Mouse (Mus musculus): ENCODE measurements around the gene Cacybp.

Cacybp gene

DNA sequence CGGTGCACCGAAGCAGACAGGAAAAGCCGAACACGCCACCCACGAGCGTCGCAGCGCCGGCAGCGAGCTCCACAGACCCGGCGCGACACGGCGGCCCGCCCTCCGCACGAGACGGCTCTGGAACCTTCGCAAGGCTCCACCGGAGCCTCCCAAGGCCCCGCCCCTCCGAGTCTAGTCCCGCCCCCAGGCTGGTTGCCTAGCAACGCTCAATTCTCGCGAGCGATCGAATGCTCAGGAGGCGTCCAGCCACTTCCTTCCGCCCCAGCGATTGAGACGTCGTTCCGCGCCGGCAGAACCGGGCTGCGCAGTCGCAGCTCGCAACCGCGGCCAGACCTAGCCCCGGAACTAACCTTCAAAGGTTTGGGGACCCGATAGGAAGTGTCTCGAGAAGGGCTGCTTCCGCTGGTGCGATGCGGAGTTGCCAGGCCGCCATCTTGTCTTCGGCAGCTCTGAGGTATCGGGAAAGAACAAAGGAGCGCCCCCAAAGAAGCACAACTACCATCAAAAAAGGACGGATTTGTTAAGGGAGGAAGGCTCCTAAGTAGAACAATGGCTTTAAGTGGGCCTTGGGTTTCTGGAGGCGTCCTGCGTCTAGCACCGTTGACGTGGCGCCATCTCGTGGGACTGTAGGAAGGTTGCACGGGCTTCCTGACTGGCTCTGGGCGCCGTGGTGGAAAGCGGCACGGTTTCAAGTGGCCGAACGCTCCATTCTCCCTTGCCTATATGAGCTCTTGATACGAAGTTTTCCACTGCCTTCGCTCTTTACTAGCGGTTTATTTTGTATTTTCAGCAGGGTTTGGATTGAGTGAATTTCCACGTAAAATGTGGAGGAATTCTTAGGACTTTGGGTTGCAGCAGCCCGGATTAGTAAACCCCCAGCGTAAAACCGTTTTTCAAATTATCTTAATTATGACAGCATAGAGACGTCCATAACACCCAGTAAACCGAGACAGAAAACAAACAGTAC is at the start of gene Cacybp:
Cacybp (minus strand) TSS at position 173 of the 967 bp plus-strand sequence.
- DNase-seq (ENCODE audit: extremely low read depth, insufficient read length, low spot score) = peak; percentile 100

GRCm38 (mm10) chr1:160262415-160262814 is 49.7 kb upstream of the Cacybp start:
- peak; percentile 27 for DNase-seq (ENCODE audit: extremely low read depth, insufficient read length, low spot score)

- no peak for DNase-seq (ENCODE audit: extremely low read depth, insufficient read length, low spot score)
Observed at GRCm38 (mm10) chr1:160261849-160262248, 49.2 kb upstream of the Cacybp start.

- no peak for DNase-seq (ENCODE audit: extremely low read depth, insufficient read length, low spot score)
Observed at GRCm38 (mm10) chr1:160260605-160261004, 47.9 kb upstream of the Cacybp start.

DNA sequence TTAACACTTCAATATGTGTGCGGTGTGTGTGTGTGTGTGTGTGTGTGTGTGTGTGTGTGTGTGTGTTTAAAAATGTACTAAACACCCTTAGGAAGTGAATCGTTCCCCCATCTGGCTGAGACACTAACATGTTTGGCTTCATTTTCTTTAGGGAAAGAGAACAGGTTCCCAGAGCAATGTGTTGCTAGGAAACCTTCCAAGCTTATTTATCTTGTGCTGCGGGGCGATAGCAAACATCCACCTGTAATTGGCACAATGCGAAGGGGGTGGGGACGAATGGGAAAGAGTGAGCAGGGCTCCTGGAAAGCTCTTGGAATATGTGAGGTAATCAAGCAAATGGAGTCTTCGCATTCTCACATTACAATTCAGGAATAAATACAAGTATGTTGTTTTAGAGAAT is 47.2 kb upstream of the Cacybp start:
- DNase-seq (ENCODE audit: extremely low read depth, insufficient read length, low spot score) = no peak

- no peak for DNase-seq (ENCODE audit: extremely low read depth, insufficient read length, low spot score)
Observed at GRCm38 (mm10) chr1:160253108-160253507, 40.4 kb upstream of the Cacybp start.

GRCm38 (mm10) chr1:160251388-160252007 is 38.8 kb upstream of the Cacybp start:
- no peak for DNase-seq (ENCODE audit: extremely low read depth, insufficient read length, low spot score)

- no peak for DNase-seq (ENCODE audit: extremely low read depth, insufficient read length, low spot score)
Observed at GRCm38 (mm10) chr1:160250782-160251181, 38.1 kb upstream of the Cacybp start.

DNA sequence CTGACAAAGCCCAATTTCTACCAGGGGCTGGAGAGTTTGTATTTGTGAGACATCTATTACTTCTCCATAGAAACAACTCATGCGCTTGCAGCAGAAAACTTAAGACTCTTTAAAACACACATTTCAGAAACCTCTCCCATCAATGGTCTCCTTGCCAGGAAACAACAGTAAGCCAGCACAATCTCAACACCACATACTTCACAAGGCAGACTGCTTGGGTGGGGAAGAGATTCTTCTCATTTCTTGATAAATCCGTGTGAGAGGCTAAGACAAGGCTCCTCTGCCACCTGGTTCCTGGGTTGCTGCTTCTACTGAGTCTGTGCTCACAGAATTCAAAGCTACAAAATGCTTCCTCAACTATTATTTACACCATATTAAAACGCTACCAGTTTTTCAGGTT is 37.1 kb upstream of the Cacybp start:
- DNase-seq (ENCODE audit: extremely low read depth, insufficient read length, low spot score) = no peak

GRCm38 (mm10) chr1:160247473-160247872 is 34.8 kb upstream of the Cacybp start:
- no peak for DNase-seq (ENCODE audit: extremely low read depth, insufficient read length, low spot score)

DNA sequence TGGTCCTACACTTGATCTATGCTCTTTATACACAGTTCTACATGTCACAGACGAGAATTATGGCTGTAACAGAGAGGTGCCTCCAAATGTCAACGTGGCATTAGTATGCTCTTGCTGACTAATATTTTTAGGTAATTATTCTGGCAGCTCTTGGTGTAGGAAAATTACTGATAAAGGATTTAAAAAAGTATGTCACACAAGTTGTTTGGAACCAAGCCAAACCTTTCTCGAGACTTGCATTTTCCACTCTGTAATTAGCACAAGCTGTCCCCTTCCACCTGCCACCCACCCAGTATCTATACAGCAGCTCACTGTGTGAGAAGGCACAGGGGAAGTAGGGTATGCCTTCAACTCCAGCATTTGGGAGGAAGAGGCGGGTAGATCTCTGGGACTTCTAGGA is 34.2 kb upstream of the Cacybp start:
- no peak for DNase-seq (ENCODE audit: extremely low read depth, insufficient read length, low spot score)

DNA sequence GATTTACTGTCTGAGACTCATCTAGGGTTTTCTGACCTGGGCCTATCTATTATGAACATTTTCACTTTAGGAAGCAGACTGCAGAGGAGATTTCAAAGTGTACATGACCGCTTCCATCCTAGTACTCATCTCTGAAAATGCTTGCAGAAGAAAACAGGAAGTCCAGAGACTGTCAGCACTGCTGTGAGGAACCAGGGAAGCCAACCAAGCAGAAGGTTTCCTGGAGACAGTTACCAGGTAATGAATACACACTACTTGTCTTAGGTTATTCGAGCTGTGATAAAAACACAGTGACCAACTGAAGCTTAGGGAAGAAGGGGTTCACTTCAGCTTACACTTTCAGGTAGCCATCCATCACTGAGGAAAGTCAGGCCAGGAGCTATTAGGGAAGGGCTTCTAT is 33.3 kb upstream of the Cacybp start:
- DNase-seq (ENCODE audit: extremely low read depth, insufficient read length, low spot score) = no peak

- no peak for DNase-seq (ENCODE audit: extremely low read depth, insufficient read length, low spot score)
Observed at GRCm38 (mm10) chr1:160244689-160245088, 32.0 kb upstream of the Cacybp start.

DNA sequence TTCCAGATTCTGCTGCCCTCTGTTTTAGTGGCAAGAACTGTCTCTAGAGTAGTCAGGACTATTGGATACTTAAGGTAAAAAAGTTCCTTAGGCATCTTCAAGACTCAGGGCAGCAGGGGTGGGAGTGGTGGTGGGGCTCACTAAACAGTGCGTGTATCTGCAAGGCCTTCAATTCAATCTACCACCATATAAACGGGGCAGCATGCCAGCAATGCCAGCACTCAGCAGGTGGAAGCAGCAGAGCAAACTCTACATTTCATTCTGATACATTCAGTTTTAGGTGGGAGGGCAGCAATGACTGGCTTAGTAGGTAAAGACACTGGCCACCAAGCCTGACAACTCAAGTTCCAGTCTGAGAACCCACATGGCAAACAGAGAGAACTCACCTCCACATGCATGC is 27.4 kb upstream of the Cacybp start:
- DNase-seq (ENCODE audit: extremely low read depth, insufficient read length, low spot score) = no peak

GRCm38 (mm10) chr1:160238852-160239443 is 26.3 kb upstream of the Cacybp start:
- DNase-seq (ENCODE audit: extremely low read depth, insufficient read length, low spot score) = no peak

DNA sequence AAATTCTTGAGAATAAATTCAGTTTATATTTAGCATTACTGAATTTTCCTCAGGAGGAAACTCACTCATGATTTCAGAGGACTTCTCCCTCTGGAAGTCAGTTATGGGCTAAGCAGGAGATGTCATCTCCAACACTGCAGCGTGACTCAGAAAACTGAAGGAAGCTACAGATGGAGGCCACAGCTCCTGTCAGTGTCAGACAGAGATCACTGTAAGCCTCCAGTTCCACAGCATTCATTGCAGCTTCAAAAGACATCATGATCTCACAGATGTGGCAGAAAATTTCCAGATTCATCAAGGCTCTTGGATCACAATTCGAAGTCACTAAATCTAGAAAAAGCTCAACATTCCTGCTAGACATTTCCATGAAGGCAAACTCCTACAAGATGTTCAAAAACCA is 25.3 kb upstream of the Cacybp start:
- no peak for DNase-seq (ENCODE audit: extremely low read depth, insufficient read length, low spot score)

DNA sequence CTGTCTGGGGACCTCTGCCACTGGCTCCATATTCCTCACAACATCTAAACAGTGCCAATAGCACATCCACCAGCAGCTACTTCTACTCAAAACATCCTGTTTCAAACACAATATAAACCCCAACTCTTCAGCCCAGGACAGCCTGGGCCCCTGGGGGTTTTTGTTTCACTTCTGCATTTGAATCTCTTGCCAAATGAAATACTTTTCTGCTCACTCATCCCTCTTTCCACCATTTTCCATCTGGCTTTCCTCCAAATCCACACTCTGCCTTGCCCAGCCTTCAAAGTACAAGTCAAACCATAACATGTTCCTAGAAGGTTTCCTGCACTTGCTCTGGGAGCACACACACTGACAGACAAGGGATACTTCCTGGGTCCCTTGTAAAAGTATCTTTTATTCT is 21.2 kb upstream of the Cacybp start:
- peak; percentile 74 for DNase-seq (ENCODE audit: extremely low read depth, insufficient read length, low spot score)

DNA sequence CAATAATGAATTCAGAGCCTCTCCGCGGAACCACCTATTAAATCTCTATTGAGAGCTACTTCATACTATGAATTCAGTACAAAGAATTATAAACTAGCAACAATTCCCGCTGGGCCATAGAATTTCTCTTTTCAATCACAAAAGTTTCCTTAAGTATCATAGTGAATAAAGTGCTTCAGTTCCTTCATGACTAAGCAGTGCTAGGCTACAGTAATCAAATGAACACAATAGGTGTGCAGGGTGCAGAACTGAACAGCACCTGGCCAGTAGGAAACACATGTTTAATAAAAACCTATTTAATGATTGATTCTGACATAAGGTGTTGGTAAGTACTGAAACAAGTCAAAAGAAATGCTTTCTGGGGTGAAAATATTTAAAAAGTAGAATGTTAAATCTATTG is 19.4 kb upstream of the Cacybp start:
- no peak for DNase-seq (ENCODE audit: extremely low read depth, insufficient read length, low spot score)

DNA sequence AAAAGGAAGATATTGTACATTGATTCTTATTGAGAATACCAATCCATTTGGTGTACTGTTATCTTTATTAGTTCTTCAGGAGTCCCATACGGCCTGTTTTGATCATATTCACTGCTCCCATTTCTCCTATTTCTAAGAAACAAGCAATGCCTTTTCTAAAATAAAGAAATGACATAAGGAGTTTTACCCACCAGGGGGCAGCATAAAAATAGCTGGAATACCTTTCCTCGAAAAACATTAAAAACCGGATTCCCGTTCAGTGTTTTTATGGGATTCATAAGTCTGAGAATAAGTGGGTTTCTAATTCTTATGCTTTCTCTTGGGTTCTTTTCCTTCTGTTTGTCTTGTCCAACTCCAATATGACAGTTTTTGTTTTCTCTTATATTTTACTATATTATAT is 18.3 kb upstream of the Cacybp start:
- no peak for DNase-seq (ENCODE audit: extremely low read depth, insufficient read length, low spot score)

- DNase-seq (ENCODE audit: extremely low read depth, insufficient read length, low spot score) = no peak
Observed at GRCm38 (mm10) chr1:160227850-160228249, 15.2 kb upstream of the Cacybp start.

GRCm38 (mm10) chr1:160227196-160227595 is 14.5 kb upstream of the Cacybp start:
- no peak for DNase-seq (ENCODE audit: extremely low read depth, insufficient read length, low spot score)

DNA sequence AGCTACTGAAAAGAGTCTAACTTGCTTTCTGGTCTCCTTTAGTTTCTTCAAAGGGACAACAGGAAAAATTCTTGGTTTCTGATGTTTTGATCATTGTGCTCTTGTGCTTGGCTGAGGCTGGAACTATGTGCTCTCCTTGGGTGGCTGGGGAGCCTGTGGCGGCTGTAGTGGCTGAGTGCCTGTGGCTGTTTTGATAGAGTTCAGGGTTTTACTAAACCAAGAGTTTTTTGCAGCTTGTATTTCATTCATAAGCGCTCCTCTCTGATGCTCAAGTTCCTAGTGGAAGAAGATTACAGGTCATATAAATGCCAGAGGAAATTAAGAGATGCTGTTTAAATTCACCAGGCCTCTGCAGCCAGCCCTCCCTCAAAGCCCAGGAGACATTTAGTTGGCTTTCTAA is 11.4 kb upstream of the Cacybp start:
- DNase-seq (ENCODE audit: extremely low read depth, insufficient read length, low spot score) = no peak
